Mouse (Mus musculus) kidney, embryonic 14.5 days (tissue): ENCODE results near the gene Ddx19b. TPM values are rescaled to one million over a fixed set of nuclear protein-coding genes. Genes with fewer than 3 reads are reported as not detected.

Source experiments
- microRNA-seq: library from miRNA; unstranded; fragments of <30 nt; microRNA quantifications from one replicate; pipeline ENCODE4, GENCODE M21; 2016
- polyA plus RNA-seq: library from polyadenylated mRNA; unstranded; fragments of >200 nt; fragmentation: Nextera tagmentation; extraction: Ambion mirVana; gene quantifications from 2 replicates; pipeline ENCODE4 v1.2.1, GENCODE M21; 2014

The Ddx19b gene
- polyA plus RNA-seq, 1 experiment from 2014 or later, result 6.7 TPM

Small RNA genes lying within 50 kb of the gene (microRNA-seq; reads per million reads assigned to microRNA genes)
- gene Gm24103 (not detected), gene Mir3473d (0.84 reads per million)

Other genes with a start within 250 kb of the Ddx19b start
- gene Il34, start 225.8 kb downstream of the Ddx19b start, polyA plus RNA-seq, result 0.50 and 1.7 TPM in 2 replicates
- gene Cog4, start 185.2 kb downstream of the Ddx19b start, polyA plus RNA-seq, result 40.4 and 69.3 TPM in 2 replicates
- 96.9 and 180 TPM in 2 replicates for gene Sf3b3, start 185.0 kb downstream of the Ddx19b start, polyA plus RNA-seq
- 7.1 and 10.4 TPM in 2 replicates for gene Fuk, start 129.3 kb downstream of the Ddx19b start, polyA plus RNA-seq
- gene St3gal2, start 111.8 kb downstream of the Ddx19b start, polyA plus RNA-seq, result 12.1 and 14.3 TPM in 2 replicates
- gene Ddx19a, start 34.0 kb downstream of the Ddx19b start, polyA plus RNA-seq, result 12.8 and 20.1 TPM in 2 replicates
- 37.9 and 59.7 TPM in 2 replicates for gene Aars, start 1.4 kb upstream of the Ddx19b start, polyA plus RNA-seq
- 53.3 and 77.3 TPM in 2 replicates for gene Exosc6, start 24.6 kb upstream of the Ddx19b start, polyA plus RNA-seq
- 51.6 and 59.0 TPM in 2 replicates for gene Clec18a, start 60.7 kb upstream of the Ddx19b start, polyA plus RNA-seq
- 3.9 and 8.6 TPM in 2 replicates for gene Pdpr, start 62.9 kb upstream of the Ddx19b start, polyA plus RNA-seq
- gene Glg1, start 227.5 kb upstream of the Ddx19b start, polyA plus RNA-seq, result 60.1 and 95.8 TPM in 2 replicates